Mouse (Mus musculus) liver, embryonic 14.5 days (tissue): ENCODE results near the gene Gm49322.

Experiments used
- CTCF ChIP-seq: IDR thresholded peaks from 2 replicates; pipeline ENCODE4 v1.5.1; 2016; ENCODE audit warnings: antibody characterized with exemption, low read depth, control low read depth
- EP300 ChIP-seq: IDR thresholded peaks from 2 replicates; pipeline ENCODE4 v1.6.1; 2016; ENCODE audit warnings: antibody characterized with exemption, low read depth

DNA sequence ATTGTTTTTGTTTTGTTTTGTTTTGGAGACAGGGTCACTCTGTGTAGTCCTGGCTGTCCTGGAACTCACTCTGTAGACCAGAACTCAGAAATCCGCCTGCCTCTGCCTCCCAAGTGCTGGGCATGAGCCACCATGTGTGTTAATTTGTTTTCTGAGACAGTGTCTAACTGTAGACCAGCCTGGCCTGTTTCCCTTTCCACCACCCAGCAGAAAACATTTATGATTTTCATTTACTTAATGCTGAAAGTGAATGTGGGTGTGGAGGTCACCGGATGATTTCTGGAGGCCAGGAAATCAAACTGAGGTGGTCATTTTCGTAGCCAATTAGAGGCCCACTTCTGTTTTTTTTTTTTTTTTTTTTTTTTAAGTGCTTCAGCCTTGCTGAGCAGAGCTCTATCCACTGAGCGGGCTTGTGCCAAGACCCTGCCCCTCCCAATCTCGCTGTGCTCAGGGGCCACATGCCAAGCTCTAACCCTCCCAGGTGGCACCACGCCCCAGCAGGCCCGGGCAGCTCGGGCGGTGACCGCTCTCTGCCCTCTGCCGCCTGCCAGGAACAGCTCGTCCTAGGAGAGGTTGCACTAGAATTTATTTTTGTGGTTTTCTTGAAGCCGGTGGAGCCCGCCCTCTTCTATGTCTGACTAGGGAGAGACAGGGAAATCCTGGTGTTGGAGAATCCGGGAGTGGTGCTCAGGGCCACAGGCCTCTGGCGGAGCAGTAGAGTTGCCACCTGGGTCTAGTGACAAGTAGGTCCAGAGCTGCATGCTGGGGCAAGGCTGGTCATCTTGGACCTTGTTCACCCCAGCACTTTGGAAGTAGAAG is 58.6 kb downstream of the Gm49322 start:
- TF ChIP-seq CTCF = no peak
- TF ChIP-seq EP300 = no peak
